Mouse (Mus musculus): Measurements from ENCODE around the gene Nfkb2.

The Nfkb2 gene

GRCm38 (mm10) chr19:46304216-46304841, at the start of gene Nfkb2:
Nfkb2 (plus strand) TSS chr19:46304320.
- in situ Hi-C loops (cut with MseI, MboI): no loop called here

GRCm38 (mm10) chr19:46264762-46265161, 39.4 kb upstream of the Nfkb2 start:
- in situ Hi-C loops (cut with MseI, MboI): no loop called here

GRCm38 (mm10) chr19:46275307-46275706, 28.8 kb upstream of the Nfkb2 start:
- in situ Hi-C loops (cut with MseI, MboI): no loop called here

GRCm38 (mm10) chr19:46282081-46282849, 21.9 kb upstream of the Nfkb2 start:
- in situ Hi-C loops (cut with MseI, MboI): no loop called here

GRCm38 (mm10) chr19:46284686-46285085, 19.4 kb upstream of the Nfkb2 start:
- in situ Hi-C loops (cut with MseI, MboI): no loop called here

GRCm38 (mm10) chr19:46285631-46286030, 18.5 kb upstream of the Nfkb2 start:
- in situ Hi-C loops (cut with MseI, MboI): no loop called here

GRCm38 (mm10) chr19:46286047-46286446, 18.1 kb upstream of the Nfkb2 start:
- in situ Hi-C loops (cut with MseI, MboI): no loop called here

GRCm38 (mm10) chr19:46286926-46287325, 17.2 kb upstream of the Nfkb2 start:
- in situ Hi-C loops (cut with MseI, MboI): no loop called here

- in situ Hi-C loops (cut with MseI, MboI): no loop called here
Measured at GRCm38 (mm10) chr19:46287566-46287965, 16.6 kb upstream of the Nfkb2 start.

- in situ Hi-C loops (cut with MseI, MboI): no loop called here
Measured at GRCm38 (mm10) chr19:46290535-46291105, 13.5 kb upstream of the Nfkb2 start.

GRCm38 (mm10) chr19:46296938-46297337, 7.2 kb upstream of the Nfkb2 start:
- in situ Hi-C loops (cut with MseI, MboI): no loop called here

GRCm38 (mm10) chr19:46300294-46301045, 3.6 kb upstream of the Nfkb2 start:
- in situ Hi-C loops (cut with MseI, MboI): no loop called here

GRCm38 (mm10) chr19:46302551-46302950, 1.6 kb upstream of the Nfkb2 start:
- in situ Hi-C loops (cut with MseI, MboI): no loop called here

- in situ Hi-C loops (cut with MseI, MboI): no loop called here
Measured at GRCm38 (mm10) chr19:46303251-46304215, 587 bp upstream of the Nfkb2 start.

GRCm38 (mm10) chr19:46304908-46305333, 801 bp downstream of the Nfkb2 start:
- in situ Hi-C loops (cut with MseI, MboI): no loop called here

GRCm38 (mm10) chr19:46305432-46306267, 1.5 kb downstream of the Nfkb2 start:
- in situ Hi-C loops (cut with MseI, MboI): no loop called here

- in situ Hi-C loops (cut with MseI, MboI): no loop called here
Measured at GRCm38 (mm10) chr19:46306268-46306610, 2.1 kb downstream of the Nfkb2 start.

- in situ Hi-C loops (cut with MseI, MboI): no loop called here
Measured at GRCm38 (mm10) chr19:46306751-46307289, 2.7 kb downstream of the Nfkb2 start.

- in situ Hi-C loops (cut with MseI, MboI): no loop called here
Measured at GRCm38 (mm10) chr19:46307781-46308180, 3.7 kb downstream of the Nfkb2 start.

GRCm38 (mm10) chr19:46308303-46308702, 4.2 kb downstream of the Nfkb2 start:
- in situ Hi-C loops (cut with MseI, MboI): no loop called here

Data from mouse trophoblast stem cell (cell line).